Mouse (Mus musculus): ENCODE measurements around the gene Kcnip4. TPM values are rescaled to one million over a fixed set of nuclear protein-coding genes. Genes with fewer than 3 reads are reported as not detected.

The Kcnip4 gene
- polyA plus RNA-seq, 1 experiment from 2014 or later = 4.5 TPM

- Histone ChIP-seq H3K27me3 (replicated peaks; ENCODE audit: control insufficient read depth, insufficient read depth, low read length) (no peaks in the 10 kb centered on the region), H3K4me1 (replicated peaks; ENCODE audit: control insufficient read depth, insufficient read depth, low read length) (no peaks in the 10 kb centered on the region), H3K36me3 (ENCODE audit: control insufficient read depth, insufficient read depth, low read length) (peaks cover 5% of the 10 kb centered on the region; the same call in 1 of the 2 replicates), H3K9me3 (ENCODE audit: control insufficient read depth, low read length) (no peaks in the 10 kb centered on the region), H3K27ac (ENCODE audit: low read depth) (no peak overlapping the region), H3K4me2 (ENCODE audit: low read length) (no peak overlapping the region), H3K9ac (ENCODE audit: low read length) (no peak overlapping the region), H3K4me3 (ENCODE audit: low read depth, low read length) (no peak overlapping the region)
- DNase-seq (ENCODE audit: low spot score) = no peak
- no peak for ATAC-seq (replicated peaks; ENCODE audit: low FRiP score, low TSS enrichment, low read depth)
- WGBS = 65% methylated on average over 4 of the region's 4 CpGs
Observed at GRCm38 (mm10) chr5:48408276-48408675, 1116.4 kb downstream of the Kcnip4 start.

- no peak overlapping the region for H3K9ac ChIP-seq (ENCODE audit: low read length)
- no peak for DNase-seq (ENCODE audit: low spot score)
- H3K4me3 ChIP-seq (ENCODE audit: low read depth, low read length) = no peak overlapping the region
- WGBS = 49% methylated on average over 3 of the region's 3 CpGs
- peaks cover 5% of the 10 kb centered on the region; the same call in 1 of the 2 replicates for H3K36me3 ChIP-seq (ENCODE audit: control insufficient read depth, insufficient read depth, low read length)
- no peak for ATAC-seq (replicated peaks; ENCODE audit: low FRiP score, low TSS enrichment, low read depth)
- no peak overlapping the region for H3K4me2 ChIP-seq (ENCODE audit: low read length)
- H3K27me3 ChIP-seq (replicated peaks; ENCODE audit: control insufficient read depth, insufficient read depth, low read length) = no peaks in the 10 kb centered on the region
- H3K27ac ChIP-seq (ENCODE audit: low read depth) = no peak overlapping the region
- H3K9me3 ChIP-seq (ENCODE audit: control insufficient read depth, low read length) = no peaks in the 10 kb centered on the region
- H3K4me1 ChIP-seq (replicated peaks; ENCODE audit: control insufficient read depth, insufficient read depth, low read length) = no peaks in the 10 kb centered on the region
Observed at GRCm38 (mm10) chr5:48402497-48402896, 1122.2 kb downstream of the Kcnip4 start.

GRCm38 (mm10) chr5:48371890-48372766 lies 1152.6 kb downstream of the Kcnip4 start:
- H3K4me3 ChIP-seq (ENCODE audit: low read depth, low read length) = peak overlapping the region; percentile 93
- H3K4me1 ChIP-seq (replicated peaks; ENCODE audit: control insufficient read depth, insufficient read depth, low read length) = peaks cover 3% of the 10 kb centered on the region; the same call in 1 of the 2 replicates
- H3K27me3 ChIP-seq (replicated peaks; ENCODE audit: control insufficient read depth, insufficient read depth, low read length) = no peaks in the 10 kb centered on the region
- peak overlapping the region; percentile 82 for H3K4me2 ChIP-seq (ENCODE audit: low read length)
- under 1% methylated on average over 44 of the region's 44 CpGs for WGBS
- peak overlapping the region; percentile 70 for H3K9ac ChIP-seq (ENCODE audit: low read length)
- H3K36me3 ChIP-seq (ENCODE audit: control insufficient read depth, insufficient read depth, low read length) = peaks cover 29% of the 10 kb centered on the region
- DNase-seq (ENCODE audit: low spot score) = peak; percentile 99
- peak overlapping the region; percentile 48; the same call in 1 of the 2 replicates for H3K27ac ChIP-seq (ENCODE audit: low read depth)
- H3K9me3 ChIP-seq (ENCODE audit: control insufficient read depth, low read length) = no peaks in the 10 kb centered on the region
- peak; percentile 100 for ATAC-seq (replicated peaks; ENCODE audit: low FRiP score, low TSS enrichment, low read depth)

- Histone ChIP-seq H3K36me3 (ENCODE audit: control insufficient read depth, insufficient read depth, low read length) (no peaks in the 10 kb centered on the region), H3K9me3 (ENCODE audit: control insufficient read depth, low read length) (no peaks in the 10 kb centered on the region), H3K4me3 (ENCODE audit: low read depth, low read length) (no peak overlapping the region), H3K27ac (ENCODE audit: low read depth) (no peak overlapping the region), H3K4me2 (ENCODE audit: low read length) (no peak overlapping the region), H3K9ac (ENCODE audit: low read length) (no peak overlapping the region), H3K4me1 (replicated peaks; ENCODE audit: control insufficient read depth, insufficient read depth, low read length) (no peaks in the 10 kb centered on the region), H3K27me3 (replicated peaks; ENCODE audit: control insufficient read depth, insufficient read depth, low read length) (no peaks in the 10 kb centered on the region)
- DNase-seq (ENCODE audit: low spot score) (no peak), ATAC-seq (replicated peaks; ENCODE audit: low FRiP score, low TSS enrichment, low read depth) (no peak)
- 61% methylated on average over 1 of the region's 1 CpGs for WGBS
Observed at GRCm38 (mm10) chr5:48349309-48349708, 1175.4 kb downstream of the Kcnip4 start.

GRCm38 (mm10) chr5:48345983-48346648 lies 1178.6 kb downstream of the Kcnip4 start:
- Histone ChIP-seq H3K9me3 (ENCODE audit: control insufficient read depth, low read length) (no peaks in the 10 kb centered on the region), H3K27me3 (replicated peaks; ENCODE audit: control insufficient read depth, insufficient read depth, low read length) (no peaks in the 10 kb centered on the region), H3K27ac (ENCODE audit: low read depth) (no peak overlapping the region), H3K4me1 (replicated peaks; ENCODE audit: control insufficient read depth, insufficient read depth, low read length) (no peaks in the 10 kb centered on the region), H3K9ac (ENCODE audit: low read length) (no peak overlapping the region), H3K36me3 (ENCODE audit: control insufficient read depth, insufficient read depth, low read length) (no peaks in the 10 kb centered on the region), H3K4me3 (ENCODE audit: low read depth, low read length) (no peak overlapping the region), H3K4me2 (ENCODE audit: low read length) (no peak overlapping the region)
- ATAC-seq (replicated peaks; ENCODE audit: low FRiP score, low TSS enrichment, low read depth) (no peak), DNase-seq (ENCODE audit: low spot score) (no peak)
- WGBS = 92% methylated on average over 2 of the region's 2 CpGs

GRCm38 (mm10) chr5:48345095-48345982 lies 1179.4 kb downstream of the Kcnip4 start:
- no peak overlapping the region for H3K9ac ChIP-seq (ENCODE audit: low read length)
- H3K27ac ChIP-seq (ENCODE audit: low read depth) = no peak overlapping the region
- H3K36me3 ChIP-seq (ENCODE audit: control insufficient read depth, insufficient read depth, low read length) = no peaks in the 10 kb centered on the region
- DNase-seq (ENCODE audit: low spot score) (no peak), ATAC-seq (replicated peaks; ENCODE audit: low FRiP score, low TSS enrichment, low read depth) (peak; percentile 70; the same call in 1 of the 2 replicates)
- H3K27me3 ChIP-seq (replicated peaks; ENCODE audit: control insufficient read depth, insufficient read depth, low read length) = no peaks in the 10 kb centered on the region
- no peaks in the 10 kb centered on the region for H3K9me3 ChIP-seq (ENCODE audit: control insufficient read depth, low read length)
- H3K4me1 ChIP-seq (replicated peaks; ENCODE audit: control insufficient read depth, insufficient read depth, low read length) = no peaks in the 10 kb centered on the region
- 40% methylated on average over 5 of the region's 5 CpGs for WGBS
- no peak overlapping the region for H3K4me2 ChIP-seq (ENCODE audit: low read length)
- no peak overlapping the region for H3K4me3 ChIP-seq (ENCODE audit: low read depth, low read length)

- DNase-seq (ENCODE audit: low spot score) (no peak), ATAC-seq (replicated peaks; ENCODE audit: low FRiP score, low TSS enrichment, low read depth) (no peak)
- no peak overlapping the region for H3K4me2 ChIP-seq (ENCODE audit: low read length)
- no peaks in the 10 kb centered on the region for H3K36me3 ChIP-seq (ENCODE audit: control insufficient read depth, insufficient read depth, low read length)
- no peaks in the 10 kb centered on the region for H3K9me3 ChIP-seq (ENCODE audit: control insufficient read depth, low read length)
- no peaks in the 10 kb centered on the region for H3K4me1 ChIP-seq (replicated peaks; ENCODE audit: control insufficient read depth, insufficient read depth, low read length)
- H3K27me3 ChIP-seq (replicated peaks; ENCODE audit: control insufficient read depth, insufficient read depth, low read length) = no peaks in the 10 kb centered on the region
- no peak overlapping the region for H3K9ac ChIP-seq (ENCODE audit: low read length)
- WGBS = 41% methylated on average over 7 of the region's 7 CpGs
- no peak overlapping the region for H3K4me3 ChIP-seq (ENCODE audit: low read depth, low read length)
- no peak overlapping the region for H3K27ac ChIP-seq (ENCODE audit: low read depth)
Observed at GRCm38 (mm10) chr5:48340808-48341433, 1183.8 kb downstream of the Kcnip4 start.
